Mouse (Mus musculus): ENCODE results near the gene Hnf1a. TPM values are rescaled to one million over a fixed set of nuclear protein-coding genes. Genes with fewer than 3 reads are reported as not detected.

Hnf1a gene
- polyA plus RNA-seq, 1 experiment = 0.18 TPM

DNA sequence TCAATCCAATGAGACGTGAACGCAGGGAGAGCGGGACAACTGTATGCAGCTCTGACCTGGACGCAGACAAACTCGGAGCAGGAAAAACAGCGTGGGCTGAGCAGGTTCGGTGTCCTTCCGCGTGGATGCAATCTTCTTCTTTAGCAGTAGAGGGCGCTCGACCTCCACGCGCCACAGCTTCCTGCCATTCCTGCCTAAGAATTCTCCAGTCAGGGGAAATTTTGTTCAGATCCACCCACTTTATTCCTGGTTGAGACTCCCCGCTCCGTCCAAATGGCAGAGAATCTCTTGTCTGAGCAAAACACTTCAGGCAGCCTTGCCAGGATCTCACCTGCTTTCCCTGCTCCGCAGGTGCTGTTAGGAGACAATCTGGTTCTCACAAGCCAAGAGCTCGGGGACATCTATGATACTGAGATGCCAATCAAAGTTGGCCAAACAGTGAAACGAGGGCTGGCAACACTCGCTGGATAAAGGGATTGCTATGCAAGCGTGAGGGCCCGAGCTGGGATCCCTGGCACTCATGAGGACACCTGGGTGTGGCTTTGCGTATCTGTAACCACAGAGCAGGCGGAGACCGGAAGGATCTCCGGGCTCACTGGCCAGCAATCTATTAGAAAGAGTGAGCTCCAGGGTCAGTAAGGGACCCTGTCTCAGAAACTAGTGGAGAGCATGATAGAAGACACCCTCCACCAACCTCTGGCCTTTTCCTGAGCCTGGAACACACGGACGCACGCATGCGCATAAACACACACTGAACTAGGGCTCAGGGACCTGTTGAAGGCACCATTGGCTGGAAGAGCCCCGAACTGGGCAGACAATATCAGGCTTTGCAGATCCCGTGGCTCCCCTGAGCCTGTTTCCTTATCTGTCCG is 8.6 kb upstream of the Hnf1a start:
- DNase-seq (ENCODE audit: low read depth) = peak; percentile 89

- no peak for DNase-seq (ENCODE audit: low read depth)
Measured at GRCm38 (mm10) chr5:114978888-114979249, 8.0 kb upstream of the Hnf1a start.

GRCm38 (mm10) chr5:114978473-114978872 is 7.6 kb upstream of the Hnf1a start:
- DNase-seq (ENCODE audit: low read depth) = no peak

DNA sequence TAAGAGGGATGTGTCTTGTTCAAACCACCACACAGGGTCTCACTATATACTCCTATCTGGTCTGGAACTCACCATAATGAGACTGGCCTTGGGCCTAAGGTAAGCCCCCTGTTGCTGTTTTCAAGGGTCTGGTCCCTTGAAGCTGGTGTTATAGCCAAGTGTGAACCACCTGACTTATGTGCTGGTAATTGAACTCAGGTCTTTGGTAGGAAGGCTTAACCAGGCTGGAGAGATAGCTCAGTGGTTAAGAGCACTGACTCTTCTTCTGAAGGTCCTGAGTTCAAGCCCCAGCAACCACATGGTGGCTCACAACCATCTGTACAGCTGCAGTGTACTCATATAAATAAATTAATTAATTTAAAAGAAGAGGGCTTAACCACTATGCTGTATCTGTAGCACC is 6.0 kb upstream of the Hnf1a start:
- no peak for DNase-seq (ENCODE audit: low read depth)

GRCm38 (mm10) chr5:114973131-114973530 is 2.2 kb upstream of the Hnf1a start:
- DNase-seq (ENCODE audit: low read depth) = no peak

DNA sequence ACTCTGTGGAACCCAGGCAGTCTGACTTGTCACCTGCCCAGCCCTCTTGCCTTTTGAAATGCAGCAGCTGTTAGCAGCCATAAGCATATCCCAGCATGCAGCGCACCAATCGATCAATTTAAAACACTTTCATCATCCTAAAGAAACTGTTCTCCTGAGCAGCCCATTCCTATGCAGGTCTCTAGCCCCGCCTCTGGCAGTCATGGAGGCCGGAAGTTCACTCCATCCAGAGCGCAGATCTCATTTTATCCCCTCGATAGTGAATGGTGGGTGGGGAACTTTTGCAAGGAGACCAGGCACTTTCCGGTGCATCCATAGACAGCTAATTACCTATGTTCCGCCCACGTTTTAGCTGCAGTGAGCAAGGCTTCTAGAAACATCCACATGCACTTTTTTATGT is 1.3 kb upstream of the Hnf1a start:
- DNase-seq (ENCODE audit: low read depth) = no peak

DNA sequence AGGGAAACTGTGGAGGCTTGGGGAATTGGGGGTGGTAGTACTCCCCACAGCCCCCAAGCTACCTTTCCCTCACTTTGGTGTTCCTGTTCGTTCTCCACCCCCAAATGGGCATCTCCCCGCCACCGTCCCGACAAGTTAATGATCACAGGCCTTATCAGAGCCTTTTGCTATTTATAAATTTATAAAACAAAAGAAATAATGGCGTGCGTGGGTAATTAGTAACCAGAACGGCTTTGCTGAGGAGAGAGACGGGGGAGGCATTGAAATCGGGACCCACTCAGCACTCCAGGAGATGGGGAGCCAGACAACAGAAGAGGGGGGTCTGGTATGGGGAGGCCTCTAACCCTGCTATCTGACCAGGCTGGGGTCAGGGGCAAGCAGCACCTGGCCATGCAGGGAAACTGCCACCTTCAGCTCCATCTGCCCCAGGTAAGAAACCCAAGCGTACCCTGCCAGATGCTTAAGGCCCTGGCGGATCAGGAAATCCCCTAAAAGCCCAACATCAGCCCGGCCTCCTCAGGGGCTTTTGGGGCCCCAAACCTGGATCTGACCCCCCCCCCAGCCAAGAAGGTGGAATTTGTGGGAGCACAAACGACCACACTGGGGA is 1.2 kb downstream of the Hnf1a start:
- DNase-seq (ENCODE audit: low read depth) = no peak

DNA sequence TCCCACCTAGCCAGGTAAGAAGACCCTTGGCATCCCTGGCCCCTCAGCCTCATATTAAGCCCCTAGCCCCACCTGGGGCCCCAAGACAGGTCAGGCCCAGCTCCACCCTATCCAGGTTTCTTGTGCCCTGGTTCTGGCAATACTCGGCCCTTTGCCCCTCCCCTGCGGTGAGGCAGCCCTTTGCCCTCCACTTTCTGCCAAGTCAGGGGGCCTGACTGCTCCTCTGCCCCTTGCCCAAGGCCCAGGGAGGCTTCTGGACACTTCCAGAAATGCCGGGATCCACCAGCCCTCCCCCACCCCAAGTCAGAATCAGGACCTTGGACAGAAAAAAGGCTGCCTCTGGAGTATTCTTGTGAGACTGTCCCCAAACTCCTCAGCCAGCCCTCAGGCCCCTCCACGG is 1.8 kb downstream of the Hnf1a start:
- no peak for DNase-seq (ENCODE audit: low read depth)

GRCm38 (mm10) chr5:114968651-114969050 is 2.2 kb downstream of the Hnf1a start:
- no peak for DNase-seq (ENCODE audit: low read depth)

- DNase-seq (ENCODE audit: low read depth) = no peak
Measured at GRCm38 (mm10) chr5:114967523-114968268, 3.2 kb downstream of the Hnf1a start.

DNA sequence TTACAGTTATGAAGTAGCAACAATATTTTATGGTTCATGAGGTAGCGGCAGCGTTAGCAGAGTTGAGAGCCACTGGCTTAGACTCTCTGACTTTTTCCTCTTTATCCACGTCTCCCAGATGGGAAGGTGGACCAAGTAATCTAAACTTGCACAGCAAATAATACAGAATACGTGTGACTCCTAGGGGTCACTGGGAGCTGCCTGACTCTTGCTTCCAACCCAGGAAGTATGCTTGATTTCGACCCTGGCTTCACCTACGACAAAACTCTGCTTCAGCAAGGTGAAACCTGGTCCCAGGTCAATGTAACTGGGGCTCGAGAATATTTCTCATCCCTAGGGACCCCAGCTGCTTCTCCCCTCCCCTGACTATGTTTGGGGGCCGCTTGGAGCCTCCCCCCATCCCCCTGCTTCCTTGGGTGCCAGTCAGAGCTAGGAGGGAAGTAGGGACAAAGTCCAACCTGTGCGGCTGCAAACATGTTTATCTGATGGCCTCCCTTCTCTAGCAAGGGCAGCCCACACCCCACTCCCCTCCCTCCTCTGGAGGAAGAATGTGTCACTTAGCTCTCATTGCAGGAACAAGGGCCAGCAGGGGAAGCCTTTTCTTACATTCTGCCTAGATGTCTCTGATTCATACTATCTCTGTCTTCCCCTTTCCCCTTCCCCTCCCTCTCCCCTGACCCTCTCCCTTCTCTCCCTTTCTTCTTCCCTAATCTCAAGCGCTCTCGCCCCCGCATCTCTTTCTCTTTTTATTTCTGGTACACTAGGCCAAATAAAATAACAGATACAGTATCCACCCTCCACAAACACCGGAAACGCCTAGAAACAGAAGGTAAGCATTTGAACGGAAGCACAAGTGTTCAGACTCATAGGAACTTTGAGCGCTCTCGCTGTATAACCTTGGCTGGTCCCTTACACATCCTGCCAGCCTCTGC is 5.7 kb downstream of the Hnf1a start:
- DNase-seq (ENCODE audit: low read depth) = no peak

DNA sequence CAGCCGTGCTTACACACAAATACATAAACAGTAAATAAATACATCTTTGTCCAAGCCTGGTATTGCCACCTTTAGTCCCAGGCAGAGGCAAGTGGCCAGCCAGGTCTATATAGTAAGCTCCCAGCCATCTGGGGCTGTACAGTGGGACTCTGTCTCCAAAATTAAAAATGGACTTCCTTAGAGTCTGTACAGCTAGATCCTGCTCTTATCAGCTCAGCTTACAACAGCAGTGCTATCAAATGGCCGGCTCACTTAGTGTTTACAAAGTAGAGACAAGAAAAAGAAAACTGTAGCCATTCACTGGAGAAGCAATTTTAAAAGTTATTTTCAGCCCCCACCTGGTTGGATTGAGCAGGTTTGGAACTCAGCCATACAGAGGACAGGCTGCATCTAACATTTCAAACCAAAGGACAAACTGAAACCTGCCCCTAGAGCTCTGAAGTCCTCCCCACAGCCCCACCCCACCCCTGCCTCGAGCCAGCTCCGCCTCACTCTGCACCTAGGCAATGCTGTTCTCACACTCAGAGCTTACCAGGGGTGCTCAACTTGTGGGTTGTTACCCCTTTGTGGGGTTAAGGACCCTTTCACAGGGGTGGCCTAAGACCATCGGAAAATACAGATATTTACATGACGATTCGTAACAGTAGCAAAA is 6.5 kb downstream of the Hnf1a start:
- DNase-seq (ENCODE audit: low read depth) = no peak

DNA sequence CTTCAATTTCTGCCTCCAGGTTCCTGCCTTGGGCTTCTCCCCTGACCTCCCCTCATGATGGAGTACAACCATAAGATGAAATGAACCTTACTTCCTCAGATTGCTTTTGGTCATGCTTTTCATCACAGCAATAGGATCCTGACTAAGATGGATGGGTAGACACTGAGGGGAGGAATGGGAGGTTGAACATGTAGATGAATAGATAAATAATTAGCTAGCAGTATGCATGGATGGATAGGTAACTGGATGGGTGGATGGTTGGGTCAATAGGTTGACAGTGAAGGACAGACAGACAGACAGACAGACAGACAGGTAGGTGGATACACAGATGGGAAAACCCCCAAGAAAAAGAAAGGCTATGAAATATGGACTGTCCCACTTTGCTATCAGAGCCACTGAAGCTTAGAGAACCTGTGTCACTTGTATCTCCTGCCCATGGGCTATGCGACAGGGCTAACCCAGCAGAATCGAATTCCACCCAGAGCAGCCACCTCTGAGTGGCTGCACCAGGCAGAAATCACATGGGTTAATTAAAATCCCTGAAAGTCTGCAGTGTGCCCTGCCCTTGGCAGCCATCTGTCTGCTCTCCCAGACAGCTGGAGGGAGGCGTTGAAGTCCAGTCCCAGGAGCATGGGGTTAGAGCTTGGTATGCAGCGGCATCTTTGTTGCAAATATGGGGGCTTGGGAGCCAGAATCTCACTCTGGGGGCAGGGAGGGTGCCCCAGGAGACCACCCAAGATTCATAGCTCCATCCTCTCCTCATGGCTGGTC is 9.1 kb downstream of the Hnf1a start:
- DNase-seq (ENCODE audit: low read depth) = no peak

DNA sequence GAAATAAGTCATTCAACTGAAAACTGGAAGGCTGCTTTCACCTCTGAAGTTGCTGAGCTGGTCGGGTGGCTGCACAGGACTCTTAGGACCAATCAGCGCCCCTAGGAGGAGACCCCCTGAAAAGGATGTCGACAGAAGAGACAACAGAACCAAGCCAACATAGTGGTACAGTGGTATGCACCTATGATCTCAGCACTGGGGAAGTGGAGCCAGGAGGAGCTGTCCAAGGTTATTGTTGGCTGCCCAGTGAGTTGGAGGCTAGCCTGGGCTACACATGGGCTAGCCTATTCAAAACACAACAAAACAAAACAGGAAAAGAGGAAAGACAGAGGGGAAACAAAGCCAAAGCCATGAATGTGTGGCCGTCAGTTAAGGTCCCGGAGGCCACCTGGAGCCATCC is 12.8 kb downstream of the Hnf1a start:
- no peak for DNase-seq (ENCODE audit: low read depth)

DNA sequence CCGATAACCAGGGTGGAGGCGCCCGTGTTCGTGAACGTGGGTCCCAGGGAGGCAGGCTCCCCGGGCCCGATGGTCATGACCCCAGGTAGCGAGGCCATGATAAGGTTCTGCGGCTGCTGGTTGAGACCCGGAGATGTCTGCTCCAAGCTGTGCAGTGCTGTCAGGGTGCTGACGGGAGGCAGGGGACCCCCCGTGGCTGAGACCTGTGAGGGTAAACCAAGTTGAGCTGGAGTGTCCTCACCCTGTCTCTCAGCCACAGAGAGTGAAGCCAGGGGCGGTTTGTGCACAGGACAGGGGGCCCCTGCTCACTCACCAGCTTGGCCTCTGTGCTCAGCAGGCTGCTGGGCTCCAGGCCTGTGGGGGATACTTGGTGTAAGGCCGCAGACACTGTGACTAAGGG is 17.6 kb downstream of the Hnf1a start:
- DNase-seq (ENCODE audit: low read depth) = no peak

DNA sequence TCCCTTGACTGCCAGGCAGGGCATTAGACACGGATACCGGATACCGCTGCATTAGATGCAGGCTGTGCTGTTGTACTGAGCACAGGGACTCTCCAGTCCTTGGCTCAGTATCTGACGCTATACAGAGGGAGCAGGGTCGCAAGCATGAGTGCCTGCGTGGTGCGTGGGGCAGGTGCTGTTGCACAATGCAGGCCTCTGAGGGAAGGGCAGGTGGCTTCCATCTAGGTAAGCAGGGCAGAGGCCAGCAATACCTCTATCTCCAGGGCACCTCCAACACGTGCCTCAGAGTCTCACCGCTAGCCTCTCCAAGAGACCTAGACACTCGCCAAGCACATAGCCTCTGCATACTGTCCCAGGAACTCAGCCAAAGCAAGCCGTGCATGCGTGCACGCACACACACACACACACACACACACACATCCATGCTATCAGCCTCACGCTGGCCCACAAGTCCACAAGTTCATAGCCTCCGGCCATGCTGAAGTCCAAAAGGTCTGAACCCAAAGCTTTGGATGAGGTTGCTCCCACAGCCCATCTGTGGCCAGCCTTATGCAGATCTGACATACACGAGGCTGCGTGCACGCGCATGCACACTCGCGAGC is 19.5 kb downstream of the Hnf1a start:
- no peak for DNase-seq (ENCODE audit: low read depth)

- no peak for DNase-seq (ENCODE audit: low read depth)
Measured at GRCm38 (mm10) chr5:114950669-114951068, 20.2 kb downstream of the Hnf1a start.

- no peak for DNase-seq (ENCODE audit: low read depth)
Measured at GRCm38 (mm10) chr5:114949812-114950211, 21.1 kb downstream of the Hnf1a start.

DNA sequence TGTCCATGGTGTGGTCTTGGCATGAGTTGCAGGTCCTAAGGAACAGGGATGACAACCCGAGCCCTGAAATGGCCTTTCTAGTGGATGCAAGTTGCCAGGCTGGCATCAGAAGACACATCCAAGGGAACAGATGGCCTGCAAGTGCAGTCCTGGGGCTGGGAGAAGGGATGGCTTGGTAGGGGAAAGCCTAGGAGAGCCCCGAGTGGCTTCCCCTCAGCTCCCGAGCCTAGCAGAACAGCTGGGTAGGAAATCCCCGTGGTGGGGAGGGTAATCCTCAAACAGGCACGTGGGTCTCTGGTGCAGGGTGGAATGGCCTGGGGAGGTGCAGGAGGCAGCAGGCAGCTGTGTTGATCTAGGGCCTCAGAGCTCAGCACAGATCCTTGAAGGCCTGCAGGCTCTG is 21.6 kb downstream of the Hnf1a start:
- DNase-seq (ENCODE audit: low read depth) = no peak

DNA sequence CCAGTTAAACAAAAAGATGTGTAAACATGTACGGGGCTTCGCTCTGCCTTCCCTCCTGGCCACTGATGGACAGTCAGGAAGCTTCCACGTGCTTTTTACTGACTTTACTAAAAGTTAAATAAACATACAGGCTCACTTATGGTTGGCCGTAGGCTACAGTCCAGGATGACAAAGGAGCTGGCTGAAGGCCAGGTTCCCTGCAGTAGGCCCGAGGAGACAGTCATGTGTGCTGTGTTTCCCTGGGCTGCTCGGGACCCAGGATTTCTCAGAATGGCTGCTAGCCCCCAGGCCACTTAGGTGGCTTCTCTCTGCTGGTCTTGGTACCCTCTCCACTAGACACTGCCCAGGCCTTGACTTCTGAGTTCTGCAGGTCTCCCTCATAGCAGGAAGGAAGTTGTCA is 22.0 kb downstream of the Hnf1a start:
- no peak for DNase-seq (ENCODE audit: low read depth)
